In genomic region chr2:92446656-92447055, GRCm38 (mm10) we compare ENCODE assay signal across 13 mouse cellular contexts. TPM values are rescaled to one million over a fixed set of nuclear protein-coding genes. Genes with fewer than 3 reads are reported as not detected.
DNase-seq lines count a peak whose midpoint lies in the region; ATAC-seq and TF ChIP-seq lines count a peak whose summit lies in the region.
"Had no signal": no experiment of that assay in that cellular context is flagged by ENCODE, and none has a peak within 500 bp of the region (broad histone marks: within the 10 kb centered on the region; RNA-seq: fewer than 3 reads in every experiment).

No protein-coding gene starts in this region.

- no peak overlapping the region for H3K4me2 ChIP-seq in kidney, embryonic 14.5 days (replicated peaks; ENCODE audit: low read depth, low read length)
- H3K4me2 ChIP-seq: hindbrain, embryonic 13.5 days; limb, embryonic 15.5 days; neural tube, embryonic 13.5 days had no signal

- no peak overlapping the region for H3K27ac ChIP-seq in kidney, embryonic 14.5 days (ENCODE audit: low read depth, low read length)
- H3K27ac ChIP-seq: hindbrain, embryonic 13.5 days; left cerebral cortex, adult 2 months; limb, embryonic 15.5 days; neural tube, embryonic 13.5 days had no signal

- 74% methylated on average over 8 of the region's 8 CpGs for WGBS in kidney, embryonic 14.5 days

- peak; percentile 27; the same call in 1 of the 2 replicates for ATAC-seq in cerebellum, adult (ENCODE audit: insufficient number of reproducible peaks, low FRiP score, low TSS enrichment)
- ATAC-seq in kidney, embryonic 14.5 days (ENCODE audit: low FRiP score, low TSS enrichment): no peak

- H3K9me3 ChIP-seq in kidney, embryonic 14.5 days (ENCODE audit: control insufficient read depth, low read length): no peaks in the 10 kb centered on the region
- H3K9me3 ChIP-seq: hindbrain, embryonic 13.5 days; limb, embryonic 15.5 days; neural tube, embryonic 13.5 days had no signal

- no peak overlapping the region for H3K9ac ChIP-seq in kidney, embryonic 14.5 days (ENCODE audit: low read depth, low read length)
- H3K9ac ChIP-seq: hindbrain, embryonic 13.5 days; limb, embryonic 15.5 days; neural tube, embryonic 13.5 days had no signal

- no peaks in the 10 kb centered on the region for H3K27me3 ChIP-seq in kidney, embryonic 14.5 days (ENCODE audit: control insufficient read depth, insufficient read depth, low read length)
- H3K27me3 ChIP-seq: hindbrain, embryonic 13.5 days; limb, embryonic 15.5 days; neural tube, embryonic 13.5 days had no signal

- DNase-seq in cerebellum, adult 11 months: no peak
- DNase-seq in kidney, adult 18-20 months: peak; percentile 62
- DNase-seq in brain, embryonic 14.5 days (ENCODE audit: low read depth): peak; percentile 55
- peak; percentile 77 for DNase-seq in kidney, postnatal 14 days
- no peak for DNase-seq in neural tube, embryonic 10.5 days (ENCODE audit: extremely low spot score, low spot score)
- DNase-seq in spleen, postnatal 10 days (ENCODE audit: low spot score in 2 of 2): no peak
- DNase-seq: gastrocnemius, postnatal 36 days had no signal

- H3K4me3 ChIP-seq in kidney, embryonic 14.5 days (ENCODE audit: low read length): no peak overlapping the region
- H3K4me3 ChIP-seq: hindbrain, embryonic 13.5 days; left cerebral cortex, adult 2 months; limb, embryonic 15.5 days; neural tube, embryonic 13.5 days had no signal

- no peak for TF ChIP-seq CTCF in brain, embryonic 14.5 days (IDR thresholded peaks at IDR 0.05; ENCODE audit: borderline replicate concordance, extremely low read depth, insufficient read depth, insufficient read length)

- H3K4me1 ChIP-seq in kidney, embryonic 14.5 days (ENCODE audit: control insufficient read depth, insufficient read depth, low read length): no peaks in the 10 kb centered on the region

- no peaks in the 10 kb centered on the region for H3K36me3 ChIP-seq in kidney, embryonic 14.5 days (ENCODE audit: control insufficient read depth, insufficient read depth, low read length)
- H3K36me3 ChIP-seq: hindbrain, embryonic 13.5 days; limb, embryonic 15.5 days; neural tube, embryonic 13.5 days had no signal

- no peak for TF ChIP-seq POLR2A in brain, embryonic 14.5 days (IDR thresholded peaks at IDR 0.05; ENCODE audit: borderline replicate concordance, extremely low read depth, insufficient read depth, insufficient read length, poor library complexity, severe bottlenecking)

RNA-seq across cellular contexts. Expression of gene Cry2, which starts 12.8 kb away (rescaled TPM):
- polyA plus RNA-seq in kidney, embryonic 14.5 days (2014; fragmentation: Nextera tagmentation; extraction: Ambion mirVana): 13.8 and 21.3 TPM in 2 replicates
- polyA plus RNA-seq in brain, embryonic 14.5 days (2012; rRNA removed): 24.1 and 31.1 TPM in 2 replicates

RNA-seq across cellular contexts. Expression of gene Slc35c1, which starts 13.7 kb away (rescaled TPM):
- 6.9 and 13.6 TPM in 2 replicates for polyA plus RNA-seq in kidney, embryonic 14.5 days (2014; fragmentation: Nextera tagmentation; extraction: Ambion mirVana)
- polyA plus RNA-seq in brain, embryonic 14.5 days (2012; rRNA removed): 14.2 and 14.5 TPM in 2 replicates

RNA-seq across cellular contexts. Expression of gene Mapk8ip1, which starts 45.6 kb away (rescaled TPM):
- 15.6 and 20.8 TPM in 2 replicates for polyA plus RNA-seq in kidney, embryonic 14.5 days (2014; fragmentation: Nextera tagmentation; extraction: Ambion mirVana)
- 193 and 214 TPM in 2 replicates for polyA plus RNA-seq in brain, embryonic 14.5 days (2012; rRNA removed)

Comparison
In these comparisons a context has a peak if more than half of its experiments do, and no peak if none do; other contexts are left out.
1. DNase-seq: peak in kidney, adult 18-20 months (single experiment), brain, embryonic 14.5 days (single experiment) and kidney, postnatal 14 days (single experiment); none in cerebellum, adult 11 months (single experiment), neural tube, embryonic 10.5 days (single experiment) and spleen, postnatal 10 days (0 of 2).